Mouse (Mus musculus): Measurements from ENCODE around the gene Epb41l3.

The Epb41l3 gene

GRCm38 (mm10) chr17:69075501-69076237, at the start of gene Epb41l3:
TSS of gene Epb41l3 (plus strand) at chr17:69075683.
- no peak for DNase-seq

GRCm38 (mm10) chr17:69038760-69039675, 36.5 kb upstream of the Epb41l3 start:
- DNase-seq: no peak

GRCm38 (mm10) chr17:69041516-69041915, 34.0 kb upstream of the Epb41l3 start:
- DNase-seq: no peak

- no peak for DNase-seq
Observed at GRCm38 (mm10) chr17:69048826-69049225, 26.7 kb upstream of the Epb41l3 start.

- no peak for DNase-seq
Observed at GRCm38 (mm10) chr17:69054029-69054428, 21.5 kb upstream of the Epb41l3 start.

GRCm38 (mm10) chr17:69059760-69060159, 15.7 kb upstream of the Epb41l3 start:
- no peak for DNase-seq

DNA sequence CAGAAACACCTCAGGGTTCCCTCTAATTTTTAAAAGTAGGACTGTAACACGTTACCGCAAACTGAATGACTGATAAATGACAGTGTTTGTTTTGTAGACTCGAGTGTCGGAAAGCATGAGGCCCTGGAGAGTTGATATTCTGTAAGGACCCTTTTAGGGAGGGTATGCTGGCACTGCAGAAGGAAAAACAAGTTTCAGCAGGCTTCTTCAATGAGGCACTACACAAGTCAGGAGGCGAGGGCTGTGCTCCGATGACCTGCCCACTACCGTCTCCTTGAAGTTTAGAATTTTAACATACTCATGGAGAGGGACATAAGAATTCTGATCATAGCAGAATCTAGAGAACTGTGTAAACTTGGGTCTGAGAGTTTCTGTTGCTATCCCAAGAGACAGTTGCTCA, 15.1 kb upstream of the Epb41l3 start:
- DNase-seq: no peak

DNA sequence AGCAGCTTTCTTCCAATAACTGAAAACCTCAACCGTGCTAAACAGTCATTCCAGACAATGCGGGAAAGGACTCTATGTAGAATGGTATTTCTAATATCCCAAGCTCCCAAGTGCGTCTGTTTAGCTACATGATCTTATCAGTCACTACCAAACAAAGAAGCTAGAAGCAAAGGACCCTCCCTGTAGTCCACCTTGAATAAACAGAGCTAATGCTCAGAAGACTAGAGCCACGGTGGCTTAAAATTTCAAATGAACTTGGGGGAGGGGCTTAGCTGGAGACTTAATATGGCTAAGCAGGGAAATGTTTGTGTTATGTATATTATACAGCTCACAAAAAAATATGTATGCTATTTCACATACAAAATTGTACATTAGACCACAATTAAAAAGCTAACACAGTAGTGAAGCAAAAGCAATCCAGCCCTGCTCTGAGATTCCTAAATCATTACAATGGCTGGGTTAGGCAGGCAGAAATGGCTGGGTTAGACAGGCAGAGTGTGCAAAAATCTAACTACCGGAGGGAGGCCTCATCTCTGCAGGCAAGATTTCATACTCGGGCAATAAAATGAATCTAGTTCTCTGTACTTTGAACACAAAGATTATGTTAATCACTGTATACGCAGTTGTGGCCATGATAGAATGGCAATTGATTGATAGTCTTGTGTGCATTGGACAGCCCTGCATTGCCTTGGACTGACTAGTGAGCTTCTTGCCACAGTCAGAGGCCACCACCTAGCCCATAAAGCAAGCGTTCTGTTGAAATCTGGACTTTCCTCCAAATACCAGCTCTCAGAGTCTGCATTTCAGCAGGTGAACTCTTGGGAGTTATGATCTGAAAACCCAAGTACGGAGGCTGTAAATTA, 13.4 kb upstream of the Epb41l3 start:
- no peak for DNase-seq

GRCm38 (mm10) chr17:69067937-69068739, 7.3 kb upstream of the Epb41l3 start:
- DNase-seq: no peak

DNA sequence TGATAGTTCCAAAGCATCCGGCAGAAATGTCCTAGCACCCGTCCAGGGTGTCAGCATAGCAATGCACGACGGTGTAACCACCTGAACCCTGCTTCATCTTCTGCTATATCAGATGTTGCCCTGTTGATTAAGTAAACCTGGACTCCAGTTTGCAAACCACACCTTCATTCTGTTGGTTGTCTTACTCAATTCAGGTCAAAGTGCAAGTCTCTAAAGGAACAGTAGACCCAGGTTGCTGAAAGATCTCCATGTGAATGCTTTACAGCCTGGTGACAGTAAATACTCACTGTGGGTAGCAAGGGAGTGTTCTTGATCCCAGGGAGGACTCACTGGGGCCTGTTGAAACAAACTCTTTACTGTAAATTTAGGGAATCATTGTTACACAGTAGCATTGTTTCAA, 1.4 kb upstream of the Epb41l3 start:
- DNase-seq: no peak

GRCm38 (mm10) chr17:69076238-69076625, 749 bp downstream of the Epb41l3 start:
- DNase-seq: no peak

GRCm38 (mm10) chr17:69076747-69077543, 1.5 kb downstream of the Epb41l3 start:
- no peak for DNase-seq

GRCm38 (mm10) chr17:69077544-69077920, 2.0 kb downstream of the Epb41l3 start:
- DNase-seq: no peak

GRCm38 (mm10) chr17:69082316-69082715, 6.8 kb downstream of the Epb41l3 start:
- DNase-seq: no peak

- no peak for DNase-seq
Observed at GRCm38 (mm10) chr17:69091618-69092017, 16.1 kb downstream of the Epb41l3 start.

DNA sequence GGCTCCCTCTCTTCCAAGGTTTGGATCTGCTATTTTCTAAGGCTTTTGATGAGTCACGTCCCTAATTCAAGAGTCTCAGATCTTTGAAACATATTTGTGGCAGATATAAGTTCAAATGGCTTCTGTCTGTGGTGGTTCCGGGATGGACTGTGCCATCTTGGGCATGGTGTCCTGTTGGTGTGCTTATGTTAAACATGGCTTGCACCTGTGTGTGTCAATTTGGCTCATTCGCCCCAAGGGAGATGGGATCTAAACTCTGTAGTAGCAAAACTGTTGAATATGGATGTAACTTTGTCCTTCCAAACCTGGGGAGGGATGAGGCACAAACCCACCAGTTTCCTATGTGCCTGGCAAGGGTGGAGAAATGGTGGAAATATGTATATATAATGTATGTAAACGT, 21.6 kb downstream of the Epb41l3 start:
- DNase-seq: no peak

- DNase-seq: no peak
Observed at GRCm38 (mm10) chr17:69097955-69098354, 22.5 kb downstream of the Epb41l3 start.

GRCm38 (mm10) chr17:69103326-69103725, 27.8 kb downstream of the Epb41l3 start:
- DNase-seq: no peak

DNA sequence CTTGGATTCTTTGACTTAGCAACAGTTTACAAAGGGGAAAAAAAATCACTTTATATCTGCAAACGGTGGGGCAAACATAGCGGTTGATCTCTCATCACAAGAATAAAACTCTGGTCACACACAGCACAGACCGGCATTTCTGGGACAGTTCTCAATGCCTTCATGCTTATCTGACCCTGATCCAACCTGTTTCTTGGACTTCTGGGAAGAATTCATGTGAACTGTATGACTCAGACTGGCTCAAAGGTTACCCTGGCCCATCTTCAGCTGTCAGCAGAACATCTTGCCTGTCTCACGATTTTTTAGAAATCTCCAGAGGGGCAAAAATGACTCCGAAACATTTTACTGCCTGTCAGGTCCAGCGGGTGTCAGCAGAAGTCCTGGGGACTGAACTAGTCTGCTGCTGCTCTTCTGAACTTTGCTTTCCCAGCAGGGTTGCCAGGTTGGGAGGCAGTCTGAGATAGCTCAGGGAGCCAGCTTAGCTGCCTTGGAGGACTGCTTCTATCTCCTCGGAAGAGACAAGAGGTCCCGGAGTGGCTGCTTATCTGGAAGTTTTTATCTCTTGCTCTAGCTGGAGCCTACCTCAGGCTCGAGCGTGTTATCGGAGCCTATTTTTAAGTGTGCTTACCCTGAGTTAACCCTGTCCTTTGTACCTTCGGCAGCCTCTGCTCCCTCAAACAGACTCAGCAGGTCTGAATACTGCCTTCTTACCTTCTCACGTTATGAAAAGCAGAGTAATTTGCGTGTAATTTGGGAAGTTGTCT, 29.7 kb downstream of the Epb41l3 start:
- no peak for DNase-seq

DNA sequence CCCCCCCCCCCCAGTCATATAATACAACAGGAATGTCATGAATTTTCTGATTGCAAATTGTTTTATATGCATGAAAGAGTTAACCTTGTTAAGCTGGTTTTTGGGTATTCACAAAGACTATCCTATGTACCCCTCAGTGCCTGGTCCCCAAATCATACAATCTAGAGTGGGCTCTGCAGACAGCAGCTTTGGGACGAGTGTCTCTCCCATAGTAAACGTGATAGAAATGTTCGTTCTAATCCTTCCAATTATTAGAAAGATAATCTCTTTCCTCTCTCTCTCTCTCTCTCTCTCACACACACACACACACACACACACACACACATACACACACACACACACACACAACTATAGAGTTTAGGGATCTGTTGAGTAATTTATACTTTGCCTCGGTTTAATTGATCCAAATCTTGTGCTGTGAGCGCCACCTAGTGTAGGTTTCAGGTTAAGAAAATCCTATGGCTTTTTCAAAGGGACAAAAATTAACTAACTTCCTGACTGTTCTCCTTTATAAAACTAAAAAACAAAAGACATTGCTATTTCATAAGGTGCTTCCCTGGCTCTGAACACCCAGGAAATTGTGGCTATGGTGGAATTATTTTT, 30.4 kb downstream of the Epb41l3 start:
- no peak for DNase-seq

All from thymus, postnatal 25 days (tissue).